Mouse (Mus musculus) urinary bladder, adult 18-20 months (tissue): ENCODE data around the gene Eif5a.

Source experiments
- DNase-seq, 2 experiments: peaks; one replicate each; pipeline ENCODE4 v3.0.0; 2022; ENCODE audit warnings: low spot score in 2 of 2, mixed read lengths in 2 of 2

Gene Eif5a

DNA sequence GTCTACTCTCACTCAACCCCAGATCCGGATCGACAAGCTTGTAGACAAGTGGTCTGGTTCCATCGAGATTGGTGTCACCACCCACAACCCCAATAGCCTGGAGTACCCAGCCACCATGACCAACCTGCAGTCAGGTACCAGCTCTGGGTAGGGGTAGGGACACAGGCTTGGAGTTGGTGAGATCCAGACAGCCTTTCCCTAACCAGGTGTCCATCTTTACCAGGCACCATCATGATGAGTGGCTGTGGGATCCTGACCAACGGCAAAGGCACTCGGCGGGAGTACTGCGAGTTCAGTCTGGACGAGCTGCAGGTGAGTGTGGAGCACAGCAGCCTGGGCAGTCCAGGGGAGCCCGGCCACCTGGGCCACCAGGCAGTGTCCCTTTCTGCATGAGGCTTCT is 17.4 kb downstream of the Eif5a start:
- DNase-seq, result no peak

GRCm38 (mm10) chr11:69902972-69903371 is 18.8 kb downstream of the Eif5a start:
- no peak for DNase-seq

DNA sequence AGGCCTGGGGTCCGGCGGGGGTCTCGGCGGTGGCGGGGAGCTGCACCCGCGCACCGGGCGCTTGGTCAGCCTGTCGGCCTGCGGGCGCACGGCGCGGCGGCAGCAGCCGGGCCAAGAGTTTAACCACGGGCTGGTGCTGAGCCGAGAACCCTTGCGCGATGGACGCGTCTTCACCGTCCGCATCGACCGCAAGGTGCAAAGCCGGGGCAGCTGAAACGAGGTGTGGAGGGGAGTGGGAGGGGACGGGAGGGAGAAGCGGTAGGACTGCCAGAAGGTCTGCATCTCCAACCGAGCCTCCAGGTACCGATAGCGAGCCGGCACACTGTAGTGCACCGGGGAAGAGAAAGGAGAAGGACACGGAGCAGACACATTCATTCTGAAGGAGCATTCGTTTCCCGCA is 19.8 kb downstream of the Eif5a start:
- no peak for DNase-seq

DNA sequence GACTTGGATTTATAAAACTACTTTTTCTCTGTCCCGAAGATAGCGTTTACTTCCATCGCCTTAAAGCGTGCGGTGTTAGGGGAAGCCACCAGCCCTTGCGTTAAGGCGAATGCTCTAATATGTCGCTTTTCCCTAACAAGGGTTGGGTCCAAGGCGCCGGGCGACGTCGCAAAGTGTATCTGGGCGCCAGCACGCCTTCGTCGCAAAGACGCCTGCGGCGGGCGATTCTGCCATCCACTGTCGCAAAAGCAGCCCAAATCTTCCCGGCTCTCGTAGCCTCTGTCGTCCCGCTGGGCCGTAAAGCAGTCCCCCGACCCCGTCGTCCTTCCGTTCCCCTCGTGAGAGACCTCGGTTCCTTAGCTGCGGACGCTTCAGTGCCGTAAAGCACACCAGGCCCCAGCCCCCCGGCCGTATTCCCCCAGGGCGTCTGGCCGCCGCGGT is 20.3 kb downstream of the Eif5a start:
- DNase-seq, result peak; percentile 83 to 94

- DNase-seq, result peak; percentile 79 to 89
Observed at GRCm38 (mm10) chr11:69900471-69901405, 21.0 kb downstream of the Eif5a start, which contains the start of the genes 2810408A11Rik and Neurl4. TSS of gene 2810408A11Rik (minus strand) at chr11:69900987. TSS of gene Neurl4 (plus strand) at chr11:69901072.

DNA sequence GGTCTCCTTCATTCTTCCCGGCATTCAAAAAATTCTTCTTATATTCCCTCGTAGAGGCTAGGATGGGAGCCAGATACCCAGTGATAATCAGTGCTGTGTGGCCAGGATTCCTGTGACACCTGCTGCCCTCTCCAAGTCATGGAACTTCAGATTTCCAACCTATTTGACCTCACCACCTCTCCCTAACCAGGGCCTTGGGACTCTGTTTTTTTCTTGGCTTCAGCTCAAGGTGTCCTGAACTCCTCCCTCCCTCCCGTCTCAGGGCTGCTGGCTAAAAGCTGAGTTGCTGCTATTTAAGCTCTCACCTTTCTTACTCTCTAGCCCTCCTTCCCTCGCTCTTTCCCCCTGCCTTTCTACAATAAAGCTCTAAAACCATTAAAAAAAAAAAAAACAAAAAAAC is 21.9 kb downstream of the Eif5a start:
- DNase-seq, result no peak

- no peak for DNase-seq
Observed at GRCm38 (mm10) chr11:69895291-69895690, 26.5 kb downstream of the Eif5a start, which contains the start of gene Acap1. TSS of gene Acap1 (minus strand) at chr11:69895539.

- no peak for DNase-seq
Observed at GRCm38 (mm10) chr11:69894671-69895070, 27.1 kb downstream of the Eif5a start.

GRCm38 (mm10) chr11:69891482-69891881 is 30.3 kb downstream of the Eif5a start:
- DNase-seq, result no peak

GRCm38 (mm10) chr11:69886907-69887635 is 34.7 kb downstream of the Eif5a start:
- no peak for DNase-seq

- DNase-seq, result no peak
Observed at GRCm38 (mm10) chr11:69884663-69885062, 37.1 kb downstream of the Eif5a start.

DNA sequence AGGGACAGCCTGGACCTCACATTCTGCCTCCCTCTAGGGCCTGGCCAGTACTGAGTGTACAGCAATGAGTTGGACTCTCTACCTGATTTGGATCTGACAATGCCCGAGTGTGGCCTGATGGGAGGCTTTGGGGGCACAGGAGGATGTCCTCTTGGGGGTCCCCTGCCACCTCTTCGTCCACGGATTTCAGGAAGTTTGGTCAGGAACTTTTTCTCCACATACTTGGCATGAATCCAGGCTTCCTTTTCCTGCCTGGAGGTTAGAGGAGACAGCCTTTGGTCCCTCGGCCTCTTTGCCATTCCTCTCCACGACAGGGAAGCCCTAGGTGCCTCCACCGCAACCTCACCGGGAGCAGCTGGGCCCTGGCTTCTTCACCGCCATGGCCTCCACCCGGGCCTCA is 37.5 kb downstream of the Eif5a start:
- no peak for DNase-seq

DNA sequence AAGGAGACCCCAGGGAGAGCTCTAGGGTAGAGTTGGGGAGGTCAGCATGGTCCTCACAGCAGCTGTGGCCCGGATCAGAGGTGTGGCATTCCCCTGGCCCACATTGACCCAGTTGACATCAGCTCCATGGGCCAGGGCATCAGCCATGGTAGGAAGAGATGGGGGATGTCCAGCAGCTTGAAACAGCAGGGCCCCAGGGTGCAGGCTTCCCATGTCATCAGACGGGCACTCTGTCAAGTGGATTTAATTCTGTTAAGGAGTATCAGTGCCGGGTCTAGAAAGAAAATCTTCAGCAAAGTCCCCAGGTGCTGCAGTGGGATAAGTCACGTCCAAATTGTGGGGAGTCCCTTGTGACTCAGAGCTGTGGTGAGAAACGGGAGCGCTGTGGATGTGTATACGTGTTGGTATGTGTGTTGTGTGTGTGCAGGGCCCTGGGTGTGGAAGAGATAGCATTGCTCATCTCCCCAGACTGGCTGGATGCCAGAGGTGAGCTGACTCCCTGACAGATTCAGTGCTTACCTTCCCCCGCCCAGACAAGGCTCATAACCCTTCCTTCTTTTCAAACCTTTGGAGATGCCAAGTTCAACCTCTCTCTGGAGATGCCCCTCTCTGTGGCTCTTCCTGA is 38.1 kb downstream of the Eif5a start:
- DNase-seq, result no peak

DNA sequence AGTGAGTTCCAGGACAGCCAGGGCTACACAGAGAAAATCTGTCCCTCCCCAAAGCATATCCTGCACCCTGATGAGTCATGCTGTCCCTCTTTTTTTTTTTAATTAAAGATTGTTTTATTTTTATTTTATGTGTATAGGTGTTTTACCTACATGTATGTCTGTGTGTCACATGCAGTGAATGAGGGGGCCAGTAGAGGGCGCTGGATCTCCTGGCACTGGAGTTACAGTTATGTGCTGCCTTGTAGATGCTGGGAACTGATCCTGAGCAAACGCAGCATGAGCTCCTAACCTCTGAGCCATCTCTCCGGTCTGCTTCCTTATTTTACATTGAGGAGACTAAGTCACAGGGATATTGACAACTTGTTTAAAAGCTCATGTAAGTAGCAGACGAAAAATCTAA is 38.7 kb downstream of the Eif5a start:
- DNase-seq, result no peak

- DNase-seq, result no peak
Observed at GRCm38 (mm10) chr11:69881787-69882670, 39.7 kb downstream of the Eif5a start.

- peak; percentile 94 for DNase-seq
Observed at GRCm38 (mm10) chr11:69880853-69881603, 40.7 kb downstream of the Eif5a start, which contains the start of gene Kctd11. TSS of gene Kctd11 (minus strand) at chr11:69881406.

DNA sequence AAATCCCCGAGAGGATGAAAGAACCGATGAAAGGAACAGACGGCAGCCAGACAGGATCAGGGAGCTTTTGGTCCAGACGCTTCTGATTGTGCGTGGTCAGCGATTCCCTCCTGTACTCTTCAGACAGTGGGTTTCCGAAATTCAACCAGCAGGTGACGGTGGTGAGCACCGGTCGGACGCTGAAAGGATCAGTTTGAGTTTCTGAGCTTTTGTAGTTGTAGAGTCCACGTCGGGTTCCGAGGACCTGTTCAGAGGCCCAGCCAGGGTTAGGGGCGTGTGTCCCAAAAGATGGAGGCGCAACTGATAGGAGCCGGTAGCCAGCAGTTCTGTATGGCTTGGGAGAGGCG is 41.3 kb downstream of the Eif5a start:
- DNase-seq, result peak in 1 of 2 experiments; percentile 46

DNA sequence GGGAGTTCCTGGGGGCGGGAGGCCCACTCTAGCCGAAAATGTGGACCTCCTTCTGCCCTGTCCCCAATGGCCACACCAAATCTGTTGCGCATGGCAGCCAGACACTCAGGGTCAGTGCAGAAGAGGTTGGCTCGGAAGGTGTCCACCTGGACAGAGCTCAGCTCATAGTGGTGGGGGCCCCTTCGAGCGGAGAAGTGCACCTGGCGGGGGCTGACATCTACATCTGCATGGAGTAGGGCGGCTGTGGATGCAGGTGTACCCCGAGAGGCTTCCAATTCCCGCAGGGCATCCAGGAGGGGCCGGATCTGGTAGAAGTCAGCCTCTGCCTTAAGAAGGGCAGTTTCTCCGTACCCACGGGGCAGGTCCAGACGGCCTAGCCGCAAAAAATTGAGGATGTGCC is 42.0 kb downstream of the Eif5a start:
- DNase-seq, result no peak

DNA sequence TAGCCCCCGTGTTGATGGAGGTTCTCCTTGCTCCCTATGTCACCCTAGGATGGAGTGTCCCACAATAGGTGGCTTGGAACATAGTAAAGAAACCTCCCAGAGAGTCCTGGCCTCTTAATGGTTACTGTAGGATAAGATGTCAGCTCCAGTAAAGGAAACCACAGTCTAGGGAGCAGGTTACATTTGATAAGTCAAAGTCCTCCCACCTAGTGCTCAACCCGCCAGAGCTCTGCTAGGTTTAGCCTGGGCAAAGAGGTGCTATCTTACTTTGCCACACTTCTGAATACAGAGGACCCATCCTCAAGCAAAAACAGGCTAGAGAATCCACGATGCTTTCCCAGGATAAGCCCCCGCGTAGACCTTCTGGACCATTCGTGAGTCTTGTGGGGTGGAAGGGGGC is 42.8 kb downstream of the Eif5a start:
- no peak for DNase-seq

GRCm38 (mm10) chr11:69878399-69878798 is 43.4 kb downstream of the Eif5a start:
- peak in 1 of 2 experiments; percentile 38 for DNase-seq
